Mouse (Mus musculus): ENCODE measurements around the gene Gm43517. TPM values are rescaled to one million over a fixed set of nuclear protein-coding genes. Genes with fewer than 3 reads are reported as not detected.

Gm43517 gene
- total and polyA plus RNA-seq, 2 experiments, result not detected

GRCm38 (mm10) chr12:49392041-49392390 is 7.0 kb downstream of the Gm43517 start:
- WGBS, result 8% methylated on average over 10 of the region's 10 CpGs

GRCm38 (mm10) chr12:49392876-49393275 is 7.9 kb downstream of the Gm43517 start:
- Histone ChIP-seq H3K79me2 (ENCODE audit: control insufficient read depth, insufficient read depth, low read length) (no peaks in the 10 kb centered on the region), H3K27me3 (ENCODE audit: control insufficient read depth, insufficient read depth, low read length) (peaks cover 23% of the 10 kb centered on the region), H3K27ac (replicated peaks; ENCODE audit: insufficient read depth, low read depth, low read length) (no peak overlapping the region), H3K36me3 (ENCODE audit: control insufficient read depth, insufficient read depth, low read length) (no peaks in the 10 kb centered on the region), H3K9ac (ENCODE audit: low read depth, low read length) (no peak overlapping the region), H3K4me1 (ENCODE audit: control insufficient read depth, insufficient read depth, low read length) (peaks cover 2% of the 10 kb centered on the region; the same call in 1 of the 2 replicates), H3K4me3 (ENCODE audit: insufficient read depth, low read depth, low read length) (no peak overlapping the region)
- no peak for DNase-seq (ENCODE audit: extremely low read depth, low read depth, low spot score)
- no peak for TF ChIP-seq CTCF (IDR thresholded peaks at IDR 0.05; ENCODE audit: low read depth, low read length)
- TF ChIP-seq POLR2A (IDR thresholded peaks at IDR 0.05; ENCODE audit: extremely low read depth, insufficient read depth, low read length), result no peak
- 9% methylated on average over 5 of the region's 5 CpGs for WGBS

More at GRCm38 (mm10) chr12:49392041-49392390, 7.0 kb downstream of the Gm43517 start:
- H3K4me1 ChIP-seq (ENCODE audit: control insufficient read depth, insufficient read depth, low read length), result peaks cover 2% of the 10 kb centered on the region; the same call in 1 of the 2 replicates
- H3K4me3 ChIP-seq (ENCODE audit: insufficient read depth, low read depth, low read length), result no peak overlapping the region
- no peaks in the 10 kb centered on the region for H3K36me3 ChIP-seq (ENCODE audit: control insufficient read depth, insufficient read depth, low read length)
- peaks cover 23% of the 10 kb centered on the region for H3K27me3 ChIP-seq (ENCODE audit: control insufficient read depth, insufficient read depth, low read length)
- DNase-seq (ENCODE audit: extremely low read depth, low read depth, low spot score), result no peak
- TF ChIP-seq POLR2A (IDR thresholded peaks at IDR 0.05; ENCODE audit: extremely low read depth, insufficient read depth, low read length) (no peak), CTCF (IDR thresholded peaks at IDR 0.05; ENCODE audit: low read depth, low read length) (no peak)
- no peak overlapping the region for H3K9ac ChIP-seq (ENCODE audit: low read depth, low read length)
- no peaks in the 10 kb centered on the region for H3K79me2 ChIP-seq (ENCODE audit: control insufficient read depth, insufficient read depth, low read length)
- no peak overlapping the region for H3K27ac ChIP-seq (replicated peaks; ENCODE audit: insufficient read depth, low read depth, low read length)

GRCm38 (mm10) chr12:49393639-49394038 is 8.7 kb downstream of the Gm43517 start:
- no peak overlapping the region for H3K4me3 ChIP-seq (ENCODE audit: insufficient read depth, low read depth, low read length)
- H3K79me2 ChIP-seq (ENCODE audit: control insufficient read depth, insufficient read depth, low read length), result no peaks in the 10 kb centered on the region
- H3K9ac ChIP-seq (ENCODE audit: low read depth, low read length), result no peak overlapping the region
- DNase-seq (ENCODE audit: extremely low read depth, low read depth, low spot score), result no peak
- H3K36me3 ChIP-seq (ENCODE audit: control insufficient read depth, insufficient read depth, low read length), result no peaks in the 10 kb centered on the region
- peaks cover 23% of the 10 kb centered on the region for H3K27me3 ChIP-seq (ENCODE audit: control insufficient read depth, insufficient read depth, low read length)
- WGBS, result 19% methylated on average over 3 of the region's 3 CpGs
- H3K4me1 ChIP-seq (ENCODE audit: control insufficient read depth, insufficient read depth, low read length), result peaks cover 2% of the 10 kb centered on the region; the same call in 1 of the 2 replicates
- H3K27ac ChIP-seq (replicated peaks; ENCODE audit: insufficient read depth, low read depth, low read length), result no peak overlapping the region
- TF ChIP-seq CTCF (IDR thresholded peaks at IDR 0.05; ENCODE audit: low read depth, low read length) (no peak), POLR2A (IDR thresholded peaks at IDR 0.05; ENCODE audit: extremely low read depth, insufficient read depth, low read length) (no peak)

- peaks cover 2% of the 10 kb centered on the region; the same call in 1 of the 2 replicates for H3K4me1 ChIP-seq (ENCODE audit: control insufficient read depth, insufficient read depth, low read length)
- no peaks in the 10 kb centered on the region for H3K79me2 ChIP-seq (ENCODE audit: control insufficient read depth, insufficient read depth, low read length)
- WGBS, result 8% methylated on average over 1 of the region's 1 CpGs
- H3K9ac ChIP-seq (ENCODE audit: low read depth, low read length), result no peak overlapping the region
- no peak for TF ChIP-seq CTCF (IDR thresholded peaks at IDR 0.05; ENCODE audit: low read depth, low read length)
- no peak for TF ChIP-seq POLR2A (IDR thresholded peaks at IDR 0.05; ENCODE audit: extremely low read depth, insufficient read depth, low read length)
- H3K36me3 ChIP-seq (ENCODE audit: control insufficient read depth, insufficient read depth, low read length), result no peaks in the 10 kb centered on the region
- H3K27me3 ChIP-seq (ENCODE audit: control insufficient read depth, insufficient read depth, low read length), result peaks cover 23% of the 10 kb centered on the region
- H3K27ac ChIP-seq (replicated peaks; ENCODE audit: insufficient read depth, low read depth, low read length), result no peak overlapping the region
- no peak overlapping the region for H3K4me3 ChIP-seq (ENCODE audit: insufficient read depth, low read depth, low read length)
- DNase-seq (ENCODE audit: extremely low read depth, low read depth, low spot score), result no peak
Measured at GRCm38 (mm10) chr12:49394181-49394580, 9.2 kb downstream of the Gm43517 start.

- peaks cover 23% of the 10 kb centered on the region for H3K27me3 ChIP-seq (ENCODE audit: control insufficient read depth, insufficient read depth, low read length)
- 2% methylated on average over 17 of the region's 17 CpGs for WGBS
Measured at GRCm38 (mm10) chr12:49394836-49395235, 9.9 kb downstream of the Gm43517 start.

GRCm38 (mm10) chr12:49395969-49396368 is 11.0 kb downstream of the Gm43517 start:
- DNase-seq (ENCODE audit: extremely low read depth, low read depth, low spot score), result no peak
- no peaks in the 10 kb centered on the region for H3K36me3 ChIP-seq (ENCODE audit: control insufficient read depth, insufficient read depth, low read length)
- TF ChIP-seq POLR2A (IDR thresholded peaks at IDR 0.05; ENCODE audit: extremely low read depth, insufficient read depth, low read length) (no peak), CTCF (IDR thresholded peaks at IDR 0.05; ENCODE audit: low read depth, low read length) (no peak)
- H3K4me3 ChIP-seq (ENCODE audit: insufficient read depth, low read depth, low read length), result no peak overlapping the region
- 23% methylated on average over 2 of the region's 2 CpGs for WGBS
- H3K27ac ChIP-seq (replicated peaks; ENCODE audit: insufficient read depth, low read depth, low read length), result no peak overlapping the region
- H3K27me3 ChIP-seq (ENCODE audit: control insufficient read depth, insufficient read depth, low read length), result peaks cover 22% of the 10 kb centered on the region
- H3K79me2 ChIP-seq (ENCODE audit: control insufficient read depth, insufficient read depth, low read length), result no peaks in the 10 kb centered on the region
- no peak overlapping the region for H3K9ac ChIP-seq (ENCODE audit: low read depth, low read length)
- no peaks in the 10 kb centered on the region; the same call in 1 of the 2 replicates for H3K4me1 ChIP-seq (ENCODE audit: control insufficient read depth, insufficient read depth, low read length)

More at GRCm38 (mm10) chr12:49394836-49395235, 9.9 kb downstream of the Gm43517 start:
- no peak overlapping the region for H3K4me3 ChIP-seq (ENCODE audit: insufficient read depth, low read depth, low read length)
- TF ChIP-seq POLR2A (IDR thresholded peaks at IDR 0.05; ENCODE audit: extremely low read depth, insufficient read depth, low read length) (no peak), CTCF (IDR thresholded peaks at IDR 0.05; ENCODE audit: low read depth, low read length) (no peak)
- H3K4me1 ChIP-seq (ENCODE audit: control insufficient read depth, insufficient read depth, low read length), result peaks cover 2% of the 10 kb centered on the region; the same call in 1 of the 2 replicates
- no peak overlapping the region for H3K9ac ChIP-seq (ENCODE audit: low read depth, low read length)
- H3K79me2 ChIP-seq (ENCODE audit: control insufficient read depth, insufficient read depth, low read length), result no peaks in the 10 kb centered on the region
- no peaks in the 10 kb centered on the region for H3K36me3 ChIP-seq (ENCODE audit: control insufficient read depth, insufficient read depth, low read length)
- no peak for DNase-seq (ENCODE audit: extremely low read depth, low read depth, low spot score)
- no peak overlapping the region for H3K27ac ChIP-seq (replicated peaks; ENCODE audit: insufficient read depth, low read depth, low read length)

All from liver, adult 2 months (tissue).